Mouse (Mus musculus) lung, postnatal 25 days (tissue): ENCODE measurements around the gene Vmn1r30.

Experiments used
- DNase-seq: peaks from one replicate; pipeline ENCODE4 v3.0.0; 2022; ENCODE audit warnings: low spot score

Gene Vmn1r30

DNA sequence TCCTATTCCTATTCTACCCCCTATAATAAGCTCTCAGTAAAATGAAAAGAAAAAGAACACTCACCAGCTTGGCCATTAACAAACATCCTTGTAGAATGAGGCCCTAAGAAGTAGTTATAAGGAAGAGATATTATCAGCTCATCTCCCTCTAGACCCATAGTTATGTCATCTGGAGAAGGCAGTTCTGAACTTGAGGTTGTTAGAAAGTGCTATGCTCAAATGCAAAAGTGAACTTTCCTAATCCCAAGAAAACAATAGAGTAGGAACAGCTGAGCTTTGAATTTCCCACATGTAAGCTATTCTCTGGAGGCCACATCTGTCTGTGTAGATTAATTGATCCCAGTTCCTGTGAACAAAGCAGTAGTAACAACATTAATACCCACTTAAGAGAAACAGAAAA, at the start of gene Vmn1r30:
TSS of gene Vmn1r30 (minus strand) at position 101 of the 400 bp plus-strand sequence.
- DNase-seq, result no peak

DNA sequence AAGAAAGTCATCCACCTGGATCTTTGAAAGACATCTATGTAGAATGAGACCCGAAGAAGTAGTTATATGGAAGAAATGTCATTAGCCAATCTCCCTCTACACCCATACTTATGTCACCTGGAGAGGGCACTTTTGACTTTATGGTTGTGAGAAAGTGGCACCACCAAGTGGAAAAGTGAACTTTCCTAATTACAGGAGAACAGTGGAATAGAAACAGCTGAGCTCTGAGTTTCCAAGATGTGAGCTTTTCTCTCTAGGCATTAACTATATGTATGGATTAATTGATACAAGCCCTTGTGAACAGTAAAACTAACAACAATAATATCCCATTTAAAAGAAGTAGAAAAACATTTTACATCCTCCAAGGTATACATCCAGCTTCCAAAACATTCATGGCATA, 32.0 kb upstream of the Vmn1r30 start, which contains the start of gene Vmn1r31:
TSS of gene Vmn1r31 (minus strand) at position 101 of the 400 bp plus-strand sequence.
- no peak for DNase-seq
